Mouse (Mus musculus) small intestine, adult 2 months (tissue): ENCODE data around the gene Dach1.

ENCODE experiments used
- CTCF ChIP-seq: fragments of 200-500 bp; IDR thresholded peaks from 2 replicates; pipeline ENCODE4 v1.5.1; 2012; ENCODE audit warnings: low read depth, mild to moderate bottlenecking, control low read depth, inconsistent platforms, low read length, moderate library complexity, mixed read lengths; ENCODE audit not compliant: insufficient replicate concordance, insufficient read length; ENCODE audit errors: extremely low read depth
- POLR2A ChIP-seq: fragments of 200-500 bp; IDR thresholded peaks from 2 replicates; pipeline ENCODE4 v1.6.1; 2012; ENCODE audit warnings: low read depth, mild to moderate bottlenecking, control low read depth, inconsistent platforms, low read length, moderate library complexity

DNA sequence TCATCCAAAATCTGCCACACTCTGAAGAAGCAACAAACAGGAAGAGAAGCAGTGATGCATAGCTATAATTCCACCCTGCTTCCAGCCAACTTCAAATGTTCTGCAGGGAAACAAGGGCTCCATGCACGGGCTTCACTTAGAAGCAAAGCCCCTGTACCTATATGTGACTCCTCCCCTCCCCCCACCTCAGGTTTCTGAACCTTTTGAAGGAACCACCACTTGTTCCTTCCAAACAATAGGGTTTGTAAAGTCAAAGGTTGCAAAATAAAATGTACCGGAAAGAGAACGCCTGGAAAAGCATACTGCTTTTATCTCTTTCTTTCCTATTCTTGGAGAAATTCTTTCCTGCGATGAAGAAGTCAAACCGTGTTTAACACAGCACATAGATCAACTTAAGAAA lies 2.3 kb upstream of the Dach1 start:
- no peak for TF ChIP-seq CTCF
- no peak for TF ChIP-seq POLR2A
